Mouse (Mus musculus) effector memory CD4-positive, alpha-beta T cell, adult 5 months (primary cell): ENCODE results near the gene Thap8. TPM values are rescaled to one million over a fixed set of nuclear protein-coding genes. Genes with fewer than 3 reads are reported as not detected.

Source experiments
- polyA plus RNA-seq: library from polyadenylated mRNA; unstranded; fragments of 100-300 nt; shearing (Covaris generic); gene quantifications from one replicate; pipeline ENCODE4 v1.2.1, GENCODE M21; 2017

The Thap8 gene
- polyA plus RNA-seq, result 0.37 TPM

GRCm38 (mm10) chr7:30279951-30280669, at the start of gene Thap8, which contains the start of gene Wdr62:
Gene Thap8 (plus strand): TSS chr7:30280094.
Gene Wdr62 (minus strand): TSS chr7:30280419.

DNA sequence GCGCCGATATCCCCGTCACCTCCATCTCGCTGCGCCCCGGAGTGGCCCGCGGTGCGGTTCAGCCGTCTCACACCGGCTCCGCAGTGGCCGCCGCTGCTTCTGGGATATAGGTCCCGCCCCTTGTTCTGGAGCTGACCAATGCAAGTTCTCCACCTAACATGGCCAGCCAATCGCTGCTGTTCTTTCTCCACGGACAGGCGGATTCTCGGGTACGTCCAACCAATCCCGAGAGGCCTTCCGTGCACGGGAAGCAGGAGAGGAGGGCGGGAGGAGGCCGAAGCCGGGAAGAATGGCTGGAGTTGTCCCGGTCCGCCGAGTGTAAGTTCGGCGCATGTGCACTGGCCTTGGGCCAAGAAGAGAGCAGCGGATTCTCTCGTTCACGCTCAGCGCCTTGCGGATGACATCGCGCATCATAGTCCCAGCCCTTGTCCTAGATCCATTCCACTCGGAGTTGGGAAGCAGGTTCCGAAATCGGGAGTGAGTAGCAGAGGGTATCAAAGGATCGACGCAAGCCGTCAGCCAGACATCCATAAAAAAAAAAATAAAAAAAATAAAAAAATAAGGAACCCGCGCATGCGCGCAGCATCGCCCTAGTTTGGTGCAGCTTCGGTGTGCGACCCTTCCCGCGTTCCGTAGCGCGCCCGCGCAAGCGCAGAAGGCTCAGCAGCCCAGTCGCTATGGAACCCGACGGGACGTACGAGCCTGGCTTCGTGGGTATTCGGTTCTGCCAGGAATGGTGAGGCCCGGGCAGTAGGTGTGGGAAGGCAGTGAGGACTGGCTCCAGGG, 48.0 kb upstream of the Thap8 start, which contains the start of the genes Polr2i and Tbcb:
TSS of gene Polr2i (plus strand) at position 280 of the 786 bp plus-strand sequence.
TSS of gene Tbcb (minus strand) at position 604 of the 786 bp plus-strand sequence.

DNA sequence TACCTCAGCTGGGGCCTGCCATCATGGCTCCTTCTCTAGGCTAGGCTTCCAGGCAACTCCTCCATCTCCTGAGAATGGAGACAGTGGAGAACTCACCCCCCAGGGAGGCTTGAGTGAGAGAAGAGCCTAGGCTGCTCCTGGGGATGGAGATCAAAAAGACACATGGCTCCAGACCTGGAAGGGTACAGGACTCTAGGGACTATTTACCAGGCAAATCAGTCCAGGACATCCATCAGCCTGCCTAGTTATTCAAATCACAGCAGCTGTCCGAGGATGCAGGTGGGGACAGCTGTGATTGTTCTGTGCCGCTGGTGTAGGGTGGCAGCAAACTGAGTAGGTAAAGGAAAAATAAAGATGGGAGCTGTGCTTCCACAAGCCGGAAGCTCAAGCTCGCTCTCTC, 44.3 kb upstream of the Thap8 start, which contains the start of gene Ovol3:
TSS of gene Ovol3 (minus strand) at position 101 of the 400 bp plus-strand sequence.

GRCm38 (mm10) chr7:30291215-30292131, 11.6 kb downstream of the Thap8 start, which contains the start of gene Clip3:
Gene Clip3 (plus strand): TSS chr7:30291728.

DNA sequence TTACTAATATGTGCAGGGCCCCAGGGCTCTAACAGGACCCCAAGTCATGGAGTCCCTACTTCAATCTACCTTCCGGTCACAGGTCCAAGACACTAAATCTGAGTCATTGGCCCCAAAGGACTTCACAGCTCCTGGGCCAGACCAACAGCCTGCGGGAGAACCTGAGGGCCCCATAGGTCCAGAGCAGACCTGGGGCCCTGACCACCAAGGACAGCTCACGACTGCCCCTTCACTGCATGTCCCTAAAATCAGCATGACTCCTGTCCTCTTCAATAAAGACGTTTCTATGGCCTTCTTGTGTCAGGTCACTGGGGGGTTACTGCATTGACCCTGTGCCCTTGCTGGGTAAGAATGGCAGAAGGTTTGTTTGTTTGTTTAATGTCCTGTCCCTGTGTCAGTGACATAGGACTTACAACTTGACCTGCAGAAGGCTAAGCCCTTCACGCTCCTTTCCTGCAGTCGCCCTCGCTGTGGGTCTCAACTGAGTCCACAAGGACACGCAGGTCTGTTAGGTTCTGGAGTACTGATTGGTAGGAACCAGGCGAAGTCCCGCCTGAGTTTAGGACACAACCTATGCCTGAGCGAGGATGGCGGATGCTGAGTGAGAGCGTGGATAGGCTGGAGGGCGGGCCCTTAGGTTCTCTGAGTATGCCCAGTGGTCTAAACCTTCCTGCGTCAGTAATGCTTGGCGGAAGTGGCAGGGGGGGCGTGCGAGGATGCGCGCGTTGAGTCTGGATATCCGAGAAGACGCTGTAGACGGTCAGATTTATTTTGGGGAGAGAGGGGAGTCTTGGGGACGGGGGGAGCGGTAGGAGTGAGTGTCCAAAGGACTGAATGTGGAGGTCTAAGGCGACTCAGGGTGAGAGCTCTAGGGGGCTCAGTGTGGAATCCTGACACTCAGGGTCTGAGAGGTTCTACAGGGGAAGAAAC, 28.4 kb downstream of the Thap8 start, which contains the start of gene Alkbh6:
TSS of gene Alkbh6 (plus strand) at position 642 of the 930 bp plus-strand sequence.

DNA sequence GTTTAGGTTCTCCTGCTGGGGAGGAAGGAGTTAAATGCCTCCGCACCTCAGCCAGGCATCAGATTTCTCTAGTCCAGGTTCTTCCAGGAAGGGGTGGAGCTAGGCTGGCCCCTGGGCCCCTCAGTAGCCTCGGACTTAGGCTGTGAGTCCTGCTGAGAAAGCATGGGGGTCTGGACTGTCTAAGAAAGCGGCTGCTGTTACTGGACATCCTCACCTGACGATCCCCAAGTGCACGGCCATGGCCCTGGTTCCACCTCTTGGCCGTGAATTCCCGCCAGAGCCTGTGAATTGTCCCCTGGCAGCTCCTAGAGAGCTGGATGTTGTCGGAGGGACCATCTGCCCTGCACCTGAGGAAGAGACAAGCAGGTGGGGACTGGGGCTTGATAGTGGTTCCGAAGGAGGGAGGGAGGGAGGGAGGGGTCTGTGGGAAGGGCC, 34.8 kb downstream of the Thap8 start, which contains the start of gene Syne4:
TSS of gene Syne4 (plus strand) at position 87 of the 435 bp plus-strand sequence.

DNA sequence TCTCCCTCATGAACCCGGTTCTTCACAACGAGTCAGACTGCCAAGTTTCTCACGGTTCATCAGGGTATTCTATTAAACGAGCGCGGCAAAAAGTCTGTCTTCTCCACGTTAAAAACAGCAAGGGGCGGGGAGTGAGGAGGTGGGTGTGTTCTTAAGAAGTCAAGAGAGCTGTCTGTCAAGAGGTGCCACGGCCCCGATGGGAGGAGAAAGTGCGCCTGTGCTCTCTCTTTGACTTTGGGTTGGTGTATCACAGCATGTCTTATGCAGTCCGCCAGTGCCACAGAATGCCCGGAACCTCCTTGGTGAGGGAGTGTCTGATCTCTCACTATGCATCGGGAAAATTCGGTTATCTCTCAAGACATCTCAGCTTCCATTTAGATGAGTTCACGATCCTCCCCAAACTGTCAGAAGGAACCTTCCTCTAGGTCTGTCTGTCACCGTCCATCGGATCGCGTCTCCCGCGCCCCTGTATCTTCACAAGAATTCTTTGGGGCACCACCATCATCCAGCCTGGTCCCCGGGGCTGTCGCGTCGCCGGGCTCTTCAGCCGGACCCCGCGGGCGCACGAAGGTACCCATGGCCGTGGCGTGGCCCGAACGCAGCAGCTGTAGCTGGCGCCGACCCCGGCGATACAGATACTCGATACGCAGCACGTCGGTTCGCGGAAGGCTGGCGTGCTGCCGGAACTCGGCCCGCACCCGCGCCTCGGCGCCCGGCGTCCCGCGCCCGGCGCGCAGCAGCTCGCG, 41.8 kb downstream of the Thap8 start, which contains the start of gene E130208F15Rik:
TSS of gene E130208F15Rik (plus strand) at position 202 of the 746 bp plus-strand sequence.

DNA sequence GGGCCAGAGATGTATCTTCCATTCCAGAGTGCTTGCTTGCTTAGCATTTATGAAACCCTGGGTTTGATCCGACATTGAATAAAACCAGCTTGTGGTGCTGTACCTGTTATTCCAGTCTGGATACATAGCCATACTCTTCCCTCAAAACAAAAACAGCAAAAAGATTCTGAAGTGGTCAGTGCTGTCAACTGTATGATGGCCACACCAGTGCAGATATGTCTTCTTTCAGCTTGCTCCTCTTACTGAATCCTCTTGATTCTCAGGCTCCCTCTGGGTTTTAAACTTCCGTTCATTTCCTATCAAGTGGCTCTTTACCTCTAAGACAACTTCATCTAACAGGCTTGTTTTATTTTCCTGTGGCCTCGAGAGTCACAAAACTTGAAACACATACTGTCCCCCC, 43.9 kb downstream of the Thap8 start, which contains the start of gene Sdhaf1:
TSS of gene Sdhaf1 (minus strand) at position 101 of the 400 bp plus-strand sequence.

Other genes starting within 250 kb of the Thap8 start
- gene Zfp14, start 228.7 kb upstream of the Thap8 start, polyA plus RNA-seq, result 1.2 TPM
- 4.6 TPM for gene Zfp82, start 207.2 kb upstream of the Thap8 start, polyA plus RNA-seq
- gene Gm26920, start 189.7 kb upstream of the Thap8 start, polyA plus RNA-seq, result not detected
- 8.9 TPM for gene Zfp566, start 189.6 kb upstream of the Thap8 start, polyA plus RNA-seq
- gene Zfp260, start 185.3 kb upstream of the Thap8 start, polyA plus RNA-seq, result 57.5 TPM
- gene Zfp382, start 158.2 kb upstream of the Thap8 start, polyA plus RNA-seq, result 9.1 TPM
- gene Zfp146, start 110.3 kb upstream of the Thap8 start, polyA plus RNA-seq, result 26.4 TPM
- not detected for gene Cox7a1, start 96.0 kb upstream of the Thap8 start, polyA plus RNA-seq
- 71.9 TPM for gene Capns1, start 81.3 kb upstream of the Thap8 start, polyA plus RNA-seq
- gene Polr2i, start 48.1 kb upstream of the Thap8 start, polyA plus RNA-seq, result 22.1 TPM
- 59.1 TPM for gene Tbcb, start 47.8 kb upstream of the Thap8 start, polyA plus RNA-seq
- not detected for gene Ovol3, start 44.4 kb upstream of the Thap8 start, polyA plus RNA-seq
- 5.2 TPM for gene Wdr62, start 325 bp downstream of the Thap8 start, polyA plus RNA-seq
- gene Clip3, start 11.6 kb downstream of the Thap8 start, polyA plus RNA-seq, result 0.41 TPM
- 86.8 TPM for gene Alkbh6, start 28.6 kb downstream of the Thap8 start, polyA plus RNA-seq
- 5.9 TPM for gene Syne4, start 34.7 kb downstream of the Thap8 start, polyA plus RNA-seq
- gene E130208F15Rik, start 41.6 kb downstream of the Thap8 start, polyA plus RNA-seq, result not detected
- gene Sdhaf1, start 43.8 kb downstream of the Thap8 start, polyA plus RNA-seq, result 20.6 TPM
- gene Lrfn3, start 82.7 kb downstream of the Thap8 start, polyA plus RNA-seq, result not detected
- gene Tyrobp, start 133.7 kb downstream of the Thap8 start, polyA plus RNA-seq, result 2.8 TPM
- gene Hcst, start 139.8 kb downstream of the Thap8 start, polyA plus RNA-seq, result 589 TPM
- gene Nfkbid, start 141.6 kb downstream of the Thap8 start, polyA plus RNA-seq, result 853 TPM
- 34.3 TPM for gene Aplp1, start 165.4 kb downstream of the Thap8 start, polyA plus RNA-seq
- 0.25 TPM for gene Kirrel2, start 177.6 kb downstream of the Thap8 start, polyA plus RNA-seq
- gene Nphs1, start 178.2 kb downstream of the Thap8 start, polyA plus RNA-seq, result not detected
- not detected for gene Prodh2, start 213.5 kb downstream of the Thap8 start, polyA plus RNA-seq